Mouse (Mus musculus): ENCODE measurements around the gene Smco4. TPM values are rescaled to one million over a fixed set of nuclear protein-coding genes. Genes with fewer than 3 reads are reported as not detected.
"Not testable (repeated sequence)": the region's sequence is repeated elsewhere in the genome, so short reads cannot be mapped to it uniquely, and the experiment has no call there.

Smco4 gene
- polyA plus RNA-seq, 1 experiment, result 32.0 TPM

DNA sequence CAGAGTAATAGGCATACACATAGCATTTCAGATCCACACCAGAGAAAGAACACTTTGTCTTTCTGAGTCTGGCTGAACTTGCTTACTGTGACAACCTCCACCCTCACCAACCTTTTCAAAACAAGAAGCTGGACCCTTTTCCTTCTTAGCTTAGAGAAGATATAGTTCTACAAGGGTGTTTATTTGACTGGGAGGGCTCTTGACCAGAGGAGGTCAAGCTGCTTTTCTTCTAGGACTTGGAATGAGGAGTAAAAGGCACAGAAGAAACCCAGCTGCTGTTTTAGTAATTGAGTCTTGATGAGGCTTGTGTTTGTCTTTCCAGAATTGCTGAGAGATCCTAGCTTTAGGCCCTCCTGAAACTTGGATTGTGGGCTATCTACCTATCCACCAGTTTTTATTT is 3.9 kb upstream of the Smco4 start:
- no peak for DNase-seq
- no peaks in the 10 kb centered on the region for H3K36me3 ChIP-seq (ENCODE audit: control insufficient read depth, insufficient read depth, low read length)
- H3K27ac ChIP-seq (ENCODE audit: insufficient read depth, low read depth, low read length), result no peak overlapping the region

GRCm38 (mm10) chr9:15490331-15491100 is 2.7 kb upstream of the Smco4 start:
- WGBS, result 76% methylated on average over 8 of the region's 8 CpGs
- no peak overlapping the region for H3K27ac ChIP-seq (ENCODE audit: insufficient read depth, low read depth, low read length)
- peaks cover 21% of the 10 kb centered on the region for H3K4me1 ChIP-seq (ENCODE audit: control insufficient read depth, insufficient read depth, low read length)
- no peak for DNase-seq
- no peak overlapping the region for H3K4me3 ChIP-seq (ENCODE audit: insufficient read depth, low read depth, low read length)
- no peaks in the 10 kb centered on the region for H3K27me3 ChIP-seq (replicated peaks; ENCODE audit: control insufficient read depth, insufficient read depth, low read length)
- H3K36me3 ChIP-seq (ENCODE audit: control insufficient read depth, insufficient read depth, low read length), result no peaks in the 10 kb centered on the region
- no peak for TF ChIP-seq POLR2A (IDR thresholded peaks at IDR 0.05; ENCODE audit: low read depth, low read length)
- TF ChIP-seq CTCF (conservative IDR thresholded peaks at IDR 0.05; ENCODE audit: insufficient read depth, insufficient read length, low read depth, low read length), result no peak

More for the DNA sequence above, 3.9 kb upstream of the Smco4 start:
- H3K27me3 ChIP-seq (replicated peaks; ENCODE audit: control insufficient read depth, insufficient read depth, low read length), result no peaks in the 10 kb centered on the region
- peaks cover 15% of the 10 kb centered on the region for H3K4me1 ChIP-seq (ENCODE audit: control insufficient read depth, insufficient read depth, low read length)
- no peak overlapping the region for H3K4me3 ChIP-seq (ENCODE audit: insufficient read depth, low read depth, low read length)
- TF ChIP-seq POLR2A (IDR thresholded peaks at IDR 0.05; ENCODE audit: low read depth, low read length) (no peak), CTCF (conservative IDR thresholded peaks at IDR 0.05; ENCODE audit: insufficient read depth, insufficient read length, low read depth, low read length) (no peak)

GRCm38 (mm10) chr9:15491686-15492085 is 1.5 kb upstream of the Smco4 start:
- no peaks in the 10 kb centered on the region for H3K27me3 ChIP-seq (replicated peaks; ENCODE audit: control insufficient read depth, insufficient read depth, low read length)
- H3K4me3 ChIP-seq (ENCODE audit: insufficient read depth, low read depth, low read length), result no peak overlapping the region
- no peak for TF ChIP-seq POLR2A (IDR thresholded peaks at IDR 0.05; ENCODE audit: low read depth, low read length)
- no peak for TF ChIP-seq CTCF (conservative IDR thresholded peaks at IDR 0.05; ENCODE audit: insufficient read depth, insufficient read length, low read depth, low read length)
- no peak for DNase-seq
- peaks cover 24% of the 10 kb centered on the region for H3K4me1 ChIP-seq (ENCODE audit: control insufficient read depth, insufficient read depth, low read length)
- no peak overlapping the region for H3K27ac ChIP-seq (ENCODE audit: insufficient read depth, low read depth, low read length)
- 52% methylated on average over 4 of the region's 4 CpGs for WGBS
- H3K36me3 ChIP-seq (ENCODE audit: control insufficient read depth, insufficient read depth, low read length), result no peaks in the 10 kb centered on the region

GRCm38 (mm10) chr9:15492401-15492800 is 831 bp upstream of the Smco4 start:
- DNase-seq, result no peak
- H3K27me3 ChIP-seq (replicated peaks; ENCODE audit: control insufficient read depth, insufficient read depth, low read length), result no peaks in the 10 kb centered on the region
- no peak for TF ChIP-seq POLR2A (IDR thresholded peaks at IDR 0.05; ENCODE audit: low read depth, low read length)
- no peak for TF ChIP-seq CTCF (conservative IDR thresholded peaks at IDR 0.05; ENCODE audit: insufficient read depth, insufficient read length, low read depth, low read length)
- H3K36me3 ChIP-seq (ENCODE audit: control insufficient read depth, insufficient read depth, low read length), result no peaks in the 10 kb centered on the region
- H3K4me1 ChIP-seq (ENCODE audit: control insufficient read depth, insufficient read depth, low read length), result peaks cover 29% of the 10 kb centered on the region
- H3K27ac ChIP-seq (ENCODE audit: insufficient read depth, low read depth, low read length), result no peak overlapping the region
- WGBS, result 75% methylated on average over 9 of the region's 9 CpGs
- H3K4me3 ChIP-seq (ENCODE audit: insufficient read depth, low read depth, low read length), result no peak overlapping the region

- H3K4me1 ChIP-seq (ENCODE audit: control insufficient read depth, insufficient read depth, low read length), result peaks cover 33% of the 10 kb centered on the region
- peak; percentile 80 for DNase-seq
- TF ChIP-seq CTCF (conservative IDR thresholded peaks at IDR 0.05; ENCODE audit: insufficient read depth, insufficient read length, low read depth, low read length) (peak; percentile 29; the same call in 1 of the 2 replicates), POLR2A (IDR thresholded peaks at IDR 0.05; ENCODE audit: low read depth, low read length) (no peak)
- H3K4me3 ChIP-seq (ENCODE audit: insufficient read depth, low read depth, low read length), result peak overlapping the region; percentile 83
- H3K36me3 ChIP-seq (ENCODE audit: control insufficient read depth, insufficient read depth, low read length), result no peaks in the 10 kb centered on the region
- peak overlapping the region; percentile 76 for H3K27ac ChIP-seq (ENCODE audit: insufficient read depth, low read depth, low read length)
- H3K27me3 ChIP-seq (replicated peaks; ENCODE audit: control insufficient read depth, insufficient read depth, low read length), result no peaks in the 10 kb centered on the region
- whole genome bisulfite sequencing, result 2% methylated on average over 37 of the region's 37 CpGs
Measured at GRCm38 (mm10) chr9:15493925-15494558, 810 bp downstream of the Smco4 start.

DNA sequence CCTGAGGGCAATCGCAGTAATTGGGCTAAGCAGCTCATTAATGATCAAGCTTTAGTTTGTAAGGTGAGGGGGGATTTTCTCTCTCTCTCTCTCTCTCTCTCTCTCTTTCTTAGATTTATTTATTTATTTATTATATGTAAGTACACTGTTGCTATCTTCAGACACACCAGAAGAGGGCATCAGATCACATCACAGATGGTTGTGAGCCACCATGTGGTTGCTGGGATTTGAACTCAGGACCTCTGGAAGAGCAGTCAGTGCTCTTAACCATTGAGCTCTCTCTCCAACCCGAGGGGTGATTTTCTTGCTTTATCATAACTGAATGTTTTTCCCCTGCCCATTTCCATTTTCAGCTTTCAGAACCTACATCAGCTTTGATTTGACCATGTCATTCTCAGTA is 2.0 kb downstream of the Smco4 start:
- H3K27ac ChIP-seq (ENCODE audit: insufficient read depth, low read depth, low read length), result not testable (repeated sequence)
- H3K4me1 ChIP-seq (ENCODE audit: control insufficient read depth, insufficient read depth, low read length), result peaks cover 33% of the 10 kb centered on the region
- 90% methylated on average over 2 of the region's 2 CpGs for WGBS

DNA sequence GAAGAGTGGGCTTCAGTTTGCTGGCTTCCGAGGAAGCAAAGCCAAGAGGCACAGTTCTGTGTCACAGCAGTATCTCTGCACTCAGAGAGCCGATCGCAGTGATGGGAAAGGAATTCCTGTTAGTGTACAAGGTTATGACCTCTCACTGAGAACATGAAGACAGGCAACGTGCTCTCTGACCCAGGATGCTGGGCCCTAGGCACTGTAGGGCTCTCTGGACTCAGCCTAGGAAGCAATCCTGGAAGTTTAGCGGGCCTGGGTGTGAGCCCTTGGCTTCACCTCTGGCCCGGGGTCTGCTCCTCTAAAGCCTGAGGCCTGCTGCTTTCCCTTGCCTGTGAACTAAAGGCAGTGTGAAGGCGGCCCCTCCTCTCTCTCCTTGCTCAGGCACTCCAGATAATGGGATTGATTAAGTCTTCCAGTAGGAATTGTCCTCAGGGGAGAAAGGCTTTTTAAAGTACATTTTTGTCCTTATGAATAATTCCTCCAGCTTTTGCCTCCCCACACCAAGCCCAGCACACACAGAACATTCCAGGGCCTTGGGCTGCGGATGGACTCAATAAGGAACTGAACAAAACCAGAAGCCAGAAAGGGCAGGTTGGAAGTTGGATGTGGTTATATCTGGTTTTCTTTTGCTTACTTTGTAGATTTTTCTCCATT is 2.8 kb downstream of the Smco4 start:
- no peak for TF ChIP-seq POLR2A (IDR thresholded peaks at IDR 0.05; ENCODE audit: low read depth, low read length)
- no peak for TF ChIP-seq CTCF (conservative IDR thresholded peaks at IDR 0.05; ENCODE audit: insufficient read depth, insufficient read length, low read depth, low read length)
- Histone ChIP-seq H3K27ac (ENCODE audit: insufficient read depth, low read depth, low read length) (peak overlapping the region; percentile 87), H3K27me3 (replicated peaks; ENCODE audit: control insufficient read depth, insufficient read depth, low read length) (no peaks in the 10 kb centered on the region), H3K4me1 (ENCODE audit: control insufficient read depth, insufficient read depth, low read length) (peaks cover 30% of the 10 kb centered on the region), H3K36me3 (ENCODE audit: control insufficient read depth, insufficient read depth, low read length) (no peaks in the 10 kb centered on the region), H3K4me3 (ENCODE audit: insufficient read depth, low read depth, low read length) (no peak overlapping the region)
- 37% methylated on average over 8 of the region's 8 CpGs for WGBS
- no peak for DNase-seq

More for the DNA sequence above, 2.0 kb downstream of the Smco4 start:
- H3K4me3 ChIP-seq (ENCODE audit: insufficient read depth, low read depth, low read length); H3K27me3 ChIP-seq (replicated peaks; ENCODE audit: control insufficient read depth, insufficient read depth, low read length); H3K36me3 ChIP-seq (ENCODE audit: control insufficient read depth, insufficient read depth, low read length); DNase-seq: not testable (repeated sequence)
